Mouse (Mus musculus): ENCODE measurements at regions not wholly inside any gene's neighbourhood (a gene's known extent, or its start where the extent isn't known, plus 50 kb on each side); places are given as distances from the start of the nearest gene placed in this dataset.

GRCm38 (mm10) chr1:26909926-26910665 lies 222.8 kb upstream of the 4931408C20Rik start:
- no peak for DNase-seq

- peak; percentile 4 for DNase-seq
These were observed 215.0 kb upstream of the 4931408C20Rik start for GRCm38 (mm10) chr1:26902306-26902705.

- no peak for DNase-seq
These were observed 170.2 kb upstream of the 4931408C20Rik start for GRCm38 (mm10) chr1:26857433-26857832.

- DNase-seq = no peak
These were observed 166.5 kb upstream of the 4931408C20Rik start for GRCm38 (mm10) chr1:26853802-26854201.

GRCm38 (mm10) chr1:26809259-26809658 lies 122.0 kb upstream of the 4931408C20Rik start:
- no peak for DNase-seq

- peak; percentile 9 for DNase-seq
These were observed 77.8 kb upstream of the 4931408C20Rik start for GRCm38 (mm10) chr1:26765076-26765475.
